Mouse (Mus musculus) megakaryocyte, embryonic 14.5 days (primary cell): ENCODE measurements around the gene 4930535I16Rik.

Experiments used
- FLI1 ChIP-seq: IDR thresholded peaks from 2 replicates; pipeline ENCODE4 v1.6.1; 2012; ENCODE audit warnings: low read length, inconsistent platforms, mixed read lengths
- GATA1 ChIP-seq: IDR thresholded peaks from 3 replicates; pipeline ENCODE4 v1.6.1; 2012; ENCODE audit warnings: mixed read lengths, low read length, inconsistent platforms, borderline replicate concordance

- TF ChIP-seq GATA1 (no peak), FLI1 (no peak)
Observed at GRCm38 (mm10) chr4:123921055-123921565, 3.3 kb upstream of the 4930535I16Rik start.
